Mouse (Mus musculus): Measurements from ENCODE around the gene Casp2. TPM values are rescaled to one million over a fixed set of nuclear protein-coding genes. Genes with fewer than 3 reads are reported as not detected.
A peak's percentile ranks its signal among the peaks of the same experiment; 100 is the strongest.

Gene Casp2
- polyA plus RNA-seq, 1 experiment from 2014 or later, result 13.4 TPM

DNA sequence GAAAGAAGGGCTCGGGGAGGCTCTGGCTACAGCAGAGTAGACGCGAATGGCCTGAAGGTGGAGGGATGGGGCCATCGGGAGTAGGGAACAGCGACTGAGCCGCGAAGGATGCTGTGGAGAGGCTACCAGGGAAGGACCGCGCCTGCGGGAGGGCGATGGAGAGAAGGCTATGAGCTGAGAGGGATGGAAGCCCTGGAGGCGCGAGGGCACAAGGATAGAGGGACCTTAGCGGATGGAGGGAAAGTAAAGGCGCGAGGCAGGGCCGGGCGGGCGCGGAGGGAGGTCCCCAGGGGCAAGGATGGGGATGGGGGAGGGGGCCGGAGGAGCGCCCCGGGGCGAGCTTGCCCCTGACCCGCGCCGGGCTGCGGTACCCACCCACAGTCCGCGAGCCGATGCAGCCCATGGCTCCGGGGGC is 59.3 kb downstream of the Casp2 start:
- peak overlapping the region; percentile 56 for H3K4me3 ChIP-seq (ENCODE audit: low read depth, low read length)
- peaks cover 37% of the 10 kb centered on the region for H3K27me3 ChIP-seq (replicated peaks; ENCODE audit: control insufficient read depth, insufficient read depth, low read length)
- no peak overlapping the region for H3K27ac ChIP-seq (ENCODE audit: low read depth, low read length)
- ATAC-seq, result peak; percentile 25; the same call in 1 of the 2 replicates
- H3K9ac ChIP-seq (ENCODE audit: low read depth, low read length), result no peak overlapping the region
- no peaks in the 10 kb centered on the region for H3K36me3 ChIP-seq (ENCODE audit: control insufficient read depth, insufficient read depth)
- WGBS, result under 1% methylated on average over 19 of the region's 32 CpGs
- H3K9me3 ChIP-seq (ENCODE audit: control insufficient read depth), result no peaks in the 10 kb centered on the region
- peak overlapping the region; percentile 88 for H3K4me2 ChIP-seq (replicated peaks; ENCODE audit: low read depth)
- no peak for TF ChIP-seq CTCF (IDR thresholded peaks at IDR 0.05; ENCODE audit: low read depth)
- H3K4me1 ChIP-seq (replicated peaks; ENCODE audit: control insufficient read depth, insufficient read depth, low read length), result no peaks in the 10 kb centered on the region

DNA sequence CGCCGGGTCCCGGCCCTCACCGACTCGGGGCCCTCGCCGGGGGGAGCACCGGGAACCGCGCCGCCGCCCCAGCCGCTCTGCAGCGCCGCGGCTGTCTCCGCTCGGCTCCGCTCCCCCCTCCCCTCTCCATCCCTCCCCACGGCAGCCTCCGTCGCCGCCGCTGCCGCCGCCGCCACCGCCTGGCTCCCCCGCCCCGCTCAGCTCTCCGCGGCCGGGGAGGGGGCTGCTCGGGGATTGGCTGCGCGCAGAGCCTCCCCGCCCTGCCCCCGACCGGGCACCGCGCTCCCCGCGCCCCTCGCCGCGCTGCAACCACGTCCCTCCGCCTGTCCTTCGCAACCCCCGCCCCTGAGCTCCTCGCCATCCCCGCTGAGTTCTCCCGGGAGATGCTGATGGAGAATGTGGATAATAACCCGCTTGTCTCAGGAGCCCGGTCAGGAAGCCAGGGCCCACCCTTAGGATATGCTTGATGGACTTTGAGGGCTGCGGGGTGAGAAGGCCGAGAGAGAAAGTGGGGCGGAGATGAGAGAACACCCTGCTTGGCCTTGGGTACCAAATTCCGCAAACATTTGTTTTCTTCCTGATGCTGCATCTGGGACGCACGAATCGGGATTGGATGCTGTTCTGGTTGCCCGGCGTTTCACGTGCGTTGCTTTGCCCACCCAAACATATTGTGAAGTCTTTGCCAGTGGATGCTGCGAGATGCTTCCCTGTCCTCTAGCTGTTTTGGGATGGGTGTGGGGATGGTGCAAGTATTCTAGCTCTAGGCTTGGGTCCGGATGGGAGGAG is 59.9 kb downstream of the Casp2 start, which contains the start of gene Fam131b:
TSS of gene Fam131b (minus strand) at position 162 of the 786 bp plus-strand sequence.
- H3K27me3 ChIP-seq (replicated peaks; ENCODE audit: control insufficient read depth, insufficient read depth, low read length), result peaks cover 37% of the 10 kb centered on the region
- under 1% methylated on average over 44 of the region's 68 CpGs for WGBS
- H3K4me3 ChIP-seq (ENCODE audit: low read depth, low read length), result peak within 1 kb of the TSS; percentile 56
- H3K9me3 ChIP-seq (ENCODE audit: control insufficient read depth), result no peaks in the 10 kb centered on the region
- H3K27ac ChIP-seq (ENCODE audit: low read depth, low read length), result no peak within 1 kb of the TSS
- H3K9ac ChIP-seq (ENCODE audit: low read depth, low read length), result no peak within 1 kb of the TSS
- TF ChIP-seq CTCF (IDR thresholded peaks at IDR 0.05; ENCODE audit: low read depth), result no peak
- peak; percentile 19; the same call in 1 of the 2 replicates for ATAC-seq
- no peaks in the 10 kb centered on the region for H3K36me3 ChIP-seq (ENCODE audit: control insufficient read depth, insufficient read depth)
- peak within 1 kb of the TSS; percentile 88 for H3K4me2 ChIP-seq (replicated peaks; ENCODE audit: low read depth)
- no peaks in the 10 kb centered on the region for H3K4me1 ChIP-seq (replicated peaks; ENCODE audit: control insufficient read depth, insufficient read depth, low read length)

DNA sequence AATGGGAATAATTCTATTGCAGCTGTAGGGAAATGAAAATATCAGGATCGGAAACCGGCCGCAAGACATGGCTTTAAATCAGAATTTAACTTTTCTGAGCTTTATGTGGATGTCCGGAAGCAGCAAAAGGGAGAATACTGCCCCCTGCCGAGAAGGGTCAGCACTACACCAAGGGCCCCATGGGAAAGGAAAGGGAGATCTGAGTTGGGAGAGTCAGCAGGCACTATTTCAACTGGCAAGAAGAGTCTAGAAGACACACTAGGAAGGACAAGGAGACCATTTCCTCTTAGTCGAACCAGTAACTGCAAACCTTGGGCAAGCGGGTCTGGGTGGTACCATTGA is 60.5 kb downstream of the Casp2 start:
- TF ChIP-seq CTCF (IDR thresholded peaks at IDR 0.05; ENCODE audit: low read depth), result peak; percentile 86
- Histone ChIP-seq H3K27ac (ENCODE audit: low read depth, low read length) (no peak overlapping the region), H3K27me3 (replicated peaks; ENCODE audit: control insufficient read depth, insufficient read depth, low read length) (peaks cover 37% of the 10 kb centered on the region), H3K36me3 (ENCODE audit: control insufficient read depth, insufficient read depth) (no peaks in the 10 kb centered on the region), H3K4me3 (ENCODE audit: low read depth, low read length) (peak overlapping the region; percentile 56), H3K9me3 (ENCODE audit: control insufficient read depth) (no peaks in the 10 kb centered on the region), H3K4me2 (replicated peaks; ENCODE audit: low read depth) (peak overlapping the region; percentile 88), H3K4me1 (replicated peaks; ENCODE audit: control insufficient read depth, insufficient read depth, low read length) (no peaks in the 10 kb centered on the region), H3K9ac (ENCODE audit: low read depth, low read length) (no peak overlapping the region)
- ATAC-seq, result no peak
- 5% methylated on average over 7 of the region's 7 CpGs for WGBS

DNA sequence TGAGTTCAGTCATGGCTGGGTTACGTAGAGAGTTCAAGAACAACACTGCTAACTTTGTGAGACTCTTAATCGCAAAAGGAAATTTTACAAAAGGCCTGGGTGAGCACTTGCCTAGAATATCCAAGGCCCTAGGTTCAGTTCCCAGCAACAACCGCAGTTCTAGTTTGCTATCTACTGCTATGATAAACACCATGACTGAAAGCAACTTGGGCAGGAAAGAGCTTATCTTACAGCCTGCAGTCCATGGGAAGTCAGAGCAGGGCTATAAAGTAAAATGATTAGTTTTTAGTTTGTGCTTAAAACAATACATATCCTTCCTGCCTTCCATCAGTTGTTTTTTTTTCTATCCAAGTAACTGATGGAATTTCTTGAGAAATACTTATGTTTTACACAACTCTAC is 61.7 kb downstream of the Casp2 start:
- Histone ChIP-seq H3K36me3 (ENCODE audit: control insufficient read depth, insufficient read depth) (no peaks in the 10 kb centered on the region), H3K4me1 (replicated peaks; ENCODE audit: control insufficient read depth, insufficient read depth, low read length) (no peaks in the 10 kb centered on the region), H3K27me3 (replicated peaks; ENCODE audit: control insufficient read depth, insufficient read depth, low read length) (peaks cover 29% of the 10 kb centered on the region), H3K4me3 (ENCODE audit: low read depth, low read length) (no peak overlapping the region), H3K9me3 (ENCODE audit: control insufficient read depth) (no peaks in the 10 kb centered on the region), H3K4me2 (replicated peaks; ENCODE audit: low read depth) (no peak overlapping the region), H3K27ac (ENCODE audit: low read depth, low read length) (no peak overlapping the region), H3K9ac (ENCODE audit: low read depth, low read length) (no peak overlapping the region)
- 89% methylated on average over 3 of the region's 3 CpGs for WGBS
- no peak for TF ChIP-seq CTCF (IDR thresholded peaks at IDR 0.05; ENCODE audit: low read depth)
- ATAC-seq, result no peak

DNA sequence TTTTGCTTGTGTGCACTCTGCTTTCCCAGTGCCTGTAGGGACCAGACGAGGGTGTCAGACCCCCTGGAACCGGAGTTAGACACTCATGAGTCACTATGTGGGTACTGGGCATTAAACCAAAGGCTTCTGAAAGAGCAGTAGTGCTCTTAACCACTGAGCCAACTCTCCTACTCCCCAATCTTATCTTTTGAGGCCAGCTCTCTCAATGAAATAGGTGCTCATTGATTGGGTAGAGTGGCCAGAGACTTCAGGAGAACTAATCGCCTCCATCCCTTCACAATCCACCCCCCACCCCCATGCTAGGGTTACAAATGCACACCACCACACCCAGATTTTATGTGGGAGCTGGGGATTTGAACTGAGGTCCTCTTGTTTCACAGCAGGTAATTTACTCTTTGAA is 64.0 kb downstream of the Casp2 start:
- Histone ChIP-seq H3K4me3 (ENCODE audit: low read depth, low read length) (no peak overlapping the region), H3K4me2 (replicated peaks; ENCODE audit: low read depth) (no peak overlapping the region), H3K9ac (ENCODE audit: low read depth, low read length) (no peak overlapping the region), H3K36me3 (ENCODE audit: control insufficient read depth, insufficient read depth) (no peaks in the 10 kb centered on the region), H3K9me3 (ENCODE audit: control insufficient read depth) (no peaks in the 10 kb centered on the region), H3K4me1 (replicated peaks; ENCODE audit: control insufficient read depth, insufficient read depth, low read length) (no peaks in the 10 kb centered on the region), H3K27ac (ENCODE audit: low read depth, low read length) (no peak overlapping the region), H3K27me3 (replicated peaks; ENCODE audit: control insufficient read depth, insufficient read depth, low read length) (peaks cover 14% of the 10 kb centered on the region)
- WGBS, result 62% methylated on average over 3 of the region's 3 CpGs
- no peak for ATAC-seq
- no peak for TF ChIP-seq CTCF (IDR thresholded peaks at IDR 0.05; ENCODE audit: low read depth)

DNA sequence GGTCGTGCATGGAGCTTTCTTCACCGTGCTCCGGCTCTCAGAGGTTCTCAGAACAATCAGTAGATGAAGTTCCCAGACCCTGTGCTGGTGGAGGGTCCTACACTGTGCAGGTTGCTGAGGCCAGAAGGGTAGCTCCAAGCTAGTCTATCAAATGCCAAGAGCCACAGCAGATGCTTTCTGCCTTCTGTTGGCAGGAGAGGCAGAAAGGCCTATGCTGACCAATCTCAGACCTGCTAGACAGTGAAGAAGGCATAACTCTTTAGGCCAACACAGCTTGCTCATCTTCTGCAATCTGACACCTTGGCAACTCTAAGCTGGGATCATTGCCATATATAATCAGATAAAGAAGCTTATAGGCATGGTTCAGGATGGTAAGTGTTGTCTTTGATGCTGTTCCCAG is 65.4 kb downstream of the Casp2 start:
- H3K36me3 ChIP-seq (ENCODE audit: control insufficient read depth, insufficient read depth), result no peaks in the 10 kb centered on the region
- H3K9ac ChIP-seq (ENCODE audit: low read depth, low read length), result no peak overlapping the region
- TF ChIP-seq CTCF (IDR thresholded peaks at IDR 0.05; ENCODE audit: low read depth), result no peak
- ATAC-seq, result no peak
- H3K9me3 ChIP-seq (ENCODE audit: control insufficient read depth), result no peaks in the 10 kb centered on the region
- 74% methylated on average over 3 of the region's 3 CpGs for WGBS
- no peak overlapping the region for H3K27ac ChIP-seq (ENCODE audit: low read depth, low read length)
- no peaks in the 10 kb centered on the region; the same call in 1 of the 2 replicates for H3K27me3 ChIP-seq (replicated peaks; ENCODE audit: control insufficient read depth, insufficient read depth, low read length)
- no peak overlapping the region for H3K4me3 ChIP-seq (ENCODE audit: low read depth, low read length)
- no peak overlapping the region for H3K4me2 ChIP-seq (replicated peaks; ENCODE audit: low read depth)
- no peaks in the 10 kb centered on the region for H3K4me1 ChIP-seq (replicated peaks; ENCODE audit: control insufficient read depth, insufficient read depth, low read length)
